1 mouse cellular context compared by ENCODE assay signal in the genomic region with DNA sequence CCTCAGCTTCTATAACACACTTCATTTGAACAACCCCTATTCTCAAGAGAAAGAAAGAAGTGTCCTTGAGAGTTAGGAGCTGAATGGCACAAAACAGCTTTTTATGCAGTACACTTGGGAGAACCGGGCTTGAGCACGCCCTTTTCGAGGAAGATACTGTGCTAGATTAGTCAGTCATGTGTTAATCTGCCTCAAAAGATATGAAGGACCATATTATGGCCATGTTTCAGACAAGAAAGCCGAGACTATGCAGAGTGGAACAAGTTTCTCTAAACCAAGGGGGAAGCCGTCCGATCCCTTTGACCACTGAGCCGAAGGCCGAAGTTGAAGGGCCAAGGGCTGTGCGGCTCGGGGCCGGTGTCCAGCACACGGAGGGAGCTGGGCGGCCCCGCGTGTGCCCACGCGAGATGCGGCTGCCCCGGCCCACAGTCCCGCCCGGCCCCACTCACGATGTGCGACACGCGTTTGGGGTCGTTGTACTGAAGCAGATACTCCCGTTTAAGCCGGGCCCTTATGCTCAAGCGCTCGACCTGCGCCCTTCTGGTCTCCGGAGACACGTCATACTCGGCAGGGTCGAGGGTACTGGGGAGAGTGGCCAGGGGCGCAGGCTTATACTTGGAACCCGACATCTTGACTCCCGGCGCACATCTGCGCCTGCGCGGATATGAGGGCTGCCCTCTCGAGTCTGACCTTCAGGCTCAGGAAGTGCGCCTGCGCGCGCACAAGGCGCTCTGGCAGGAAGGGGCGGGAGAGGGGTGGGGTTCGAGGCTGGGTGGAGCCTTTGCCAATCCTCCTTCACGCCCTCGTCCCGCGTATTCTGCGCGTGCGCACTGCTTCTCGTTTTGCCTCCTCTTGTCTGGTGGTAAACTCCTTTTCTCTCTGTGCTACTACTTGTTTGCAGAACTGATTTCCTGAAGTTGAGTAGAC.
TF ChIP-seq lines count a peak whose summit lies in the region.

A gene (minus strand): TSS at position 723 of the 927 bp plus-strand sequence.

TF ChIP-seq in CH12.LX, 34 proteins besides CTCF, POLR2A, EP300 and RAD21 (continued from another document):
- no peak for TF ChIP-seq UBTF (IDR thresholded peaks at IDR 0.05; ENCODE audit: low read depth, low read length)
- peak; percentile 82 for TF ChIP-seq ELF1 (IDR thresholded peaks at IDR 0.05; ENCODE audit: low read depth, low read length)
- TF ChIP-seq USF1 (IDR thresholded peaks at IDR 0.05; ENCODE audit: low read depth, low read length) = no peak
- no peak for TF ChIP-seq ZNF384 (IDR thresholded peaks at IDR 0.05; ENCODE audit: low read depth, low read length)
- TF ChIP-seq JUN (IDR thresholded peaks at IDR 0.05; ENCODE audit: insufficient read depth, low read depth, low read length) = no peak
- TF ChIP-seq NRF1 (IDR thresholded peaks at IDR 0.05; ENCODE audit: low read depth, low read length) = peak; percentile 85
- no peak for TF ChIP-seq CHD2 (IDR thresholded peaks at IDR 0.05; ENCODE audit: low read length)
- TF ChIP-seq IRF4 (IDR thresholded peaks at IDR 0.05; ENCODE audit: low read depth, low read length) = peak; percentile 4; the same call in 1 of the 2 replicates
- no peak for TF ChIP-seq ZKSCAN1 (IDR thresholded peaks at IDR 0.05; ENCODE audit: borderline replicate concordance, low read depth, low read length)
- TF ChIP-seq MAFK (IDR thresholded peaks at IDR 0.05; ENCODE audit: insufficient replicate concordance, low read length) = no peak
- TF ChIP-seq BHLHE40 (IDR thresholded peaks at IDR 0.05; ENCODE audit: low read depth, low read length) = no peak
- peak; percentile 84 for TF ChIP-seq HCFC1 (IDR thresholded peaks at IDR 0.05; ENCODE audit: low read depth, low read length)
- TF ChIP-seq ZMIZ1 (IDR thresholded peaks at IDR 0.05; ENCODE audit: low read depth, low read length) = 0 out of 2 replicates have a peak, but pooled peaks have one; percentile 23
- no peak for TF ChIP-seq SMC3 (IDR thresholded peaks at IDR 0.05; ENCODE audit: low read depth, low read length)
- TF ChIP-seq MAZ (IDR thresholded peaks at IDR 0.05; ENCODE audit: low read depth, low read length) = no peak
- no peak for TF ChIP-seq RCOR1 (conservative IDR thresholded peaks at IDR 0.05; ENCODE audit: low read depth, low read length)
- TF ChIP-seq ZC3H11A (IDR thresholded peaks at IDR 0.05; ENCODE audit: low read depth, low read length) = no peak
- TF ChIP-seq GABPA (IDR thresholded peaks at IDR 0.05; ENCODE audit: insufficient replicate concordance, low read depth, low read length) = no peak; the same call in 1 of the 2 replicates
- TF ChIP-seq USF2 (conservative IDR thresholded peaks at IDR 0.05; ENCODE audit: low read depth, low read length) = no peak
- peak; percentile 56 for TF ChIP-seq TCF12 (IDR thresholded peaks at IDR 0.05; ENCODE audit: low read depth, low read length)
- no peak for TF ChIP-seq E2F4 (IDR thresholded peaks at IDR 0.05; ENCODE audit: insufficient replicate concordance, low read depth, low read length)
- TF ChIP-seq CHD1 (IDR thresholded peaks at IDR 0.05; ENCODE audit: low read depth, low read length) = no peak; the same call in 1 of the 2 replicates
- no peak for TF ChIP-seq JUND (conservative IDR thresholded peaks at IDR 0.05; ENCODE audit: low read depth, low read length)
